Mouse (Mus musculus) MEL (cell line): ENCODE results near the gene Triobp. TPM values are rescaled to one million over a fixed set of nuclear protein-coding genes. Genes with fewer than 3 reads are reported as not detected.

Source experiments
- DNase-seq: peaks from one replicate; pipeline ENCODE4 v3.0.0; 2011; ENCODE audit warnings: low read depth, low spot score
- H3K27ac ChIP-seq: 2 replicates; pipeline ENCODE4 v1.5.1; 2012; ENCODE audit warnings: low read depth, mild to moderate bottlenecking, control low read depth, low read length, moderate library complexity; ENCODE audit not compliant: control insufficient read depth
- H3K27me3 ChIP-seq, 2 experiments: fragments of 150-350 bp in 1 of 2; sonication (generic) in 1 of 2; 2 replicates each; pipeline ENCODE4 v1.6.1; 2012; ENCODE audit warnings: low read length in 2 of 2, mild to moderate bottlenecking in 2 of 2, improper control_type of control experiment in 1 of 2, moderate library complexity in 1 of 2; ENCODE audit not compliant: insufficient read depth in 2 of 2, control insufficient read depth in 1 of 2
- H3K36me3 ChIP-seq, 2 experiments: 2 replicates each; pipeline ENCODE4 v1.6.1; 2012 to 2014; ENCODE audit warnings: low read length in 2 of 2, improper control_type of control experiment in 1 of 2, inconsistent platforms in 1 of 2, mild to moderate bottlenecking in 1 of 2; ENCODE audit not compliant: insufficient read depth in 2 of 2, control insufficient read depth in 1 of 2
- H3K4me1 ChIP-seq, 2 experiments: fragments of 150-350 bp in 1 of 2; sonication (generic) in 1 of 2; 2 replicates each; pipeline ENCODE4 v1.6.1; 2012; ENCODE audit warnings: low read length in 2 of 2, improper control_type of control experiment in 1 of 2, mild to moderate bottlenecking in 1 of 2; ENCODE audit not compliant: insufficient read depth in 2 of 2, control insufficient read depth in 1 of 2
- H3K4me3 ChIP-seq, 2 experiments: fragments of 150-350 bp in 1 of 2; sonication (generic) in 1 of 2; 2 replicates each; pipeline ENCODE4 v1.5.1; 2012; ENCODE audit warnings: low read depth in 2 of 2, low read length in 2 of 2, mild to moderate bottlenecking in 2 of 2, moderate library complexity in 2 of 2, control low read depth in 1 of 2, improper control_type of control experiment in 1 of 2; ENCODE audit not compliant: control insufficient read depth in 1 of 2, insufficient read depth in 1 of 2
- H3K79me2 ChIP-seq: 2 replicates; pipeline ENCODE4 v1.6.1; 2012; ENCODE audit warnings: mild to moderate bottlenecking, low read length, moderate library complexity; ENCODE audit not compliant: control insufficient read depth, poor library complexity, insufficient read depth
- H3K9ac ChIP-seq: 2 replicates; pipeline ENCODE4 v1.6.1; 2012; ENCODE audit warnings: low read depth, mild to moderate bottlenecking, control low read depth, low read length, moderate library complexity; ENCODE audit not compliant: control insufficient read depth, poor library complexity, severe bottlenecking
- H3K9me3 ChIP-seq: fragments of 150-350 bp; sonication (generic); replicated peaks from 2 replicates; pipeline ENCODE4 v1.6.1; 2012; ENCODE audit warnings: mild to moderate bottlenecking, low read length, improper control_type of control experiment, moderate library complexity; ENCODE audit not compliant: insufficient read depth
- BHLHE40 ChIP-seq: IDR thresholded peaks from 2 replicates; pipeline ENCODE4 v1.6.1; 2012; ENCODE audit warnings: low read depth, mild to moderate bottlenecking, inconsistent platforms, low read length, improper control_type of control experiment, borderline replicate concordance
- E2F4 ChIP-seq: IDR thresholded peaks from 2 replicates; pipeline ENCODE4 v1.6.1; 2011; ENCODE audit warnings: low read depth, low read length, improper control_type of control experiment, borderline replicate concordance
- EP300 ChIP-seq, 2 experiments: IDR thresholded peaks; 2 replicates each; pipeline ENCODE4 v1.6.1; 2011; ENCODE audit warnings: improper control_type of control experiment in 2 of 2, low read length in 2 of 2, low read depth in 1 of 2, mild to moderate bottlenecking in 1 of 2
- ETS1 ChIP-seq: IDR thresholded peaks from 2 replicates; pipeline ENCODE4 v1.6.1; 2012; ENCODE audit warnings: low read depth, mild to moderate bottlenecking, inconsistent platforms, low read length, improper control_type of control experiment, moderate library complexity
- GABPA ChIP-seq: IDR thresholded peaks from 2 replicates; pipeline ENCODE4 v1.6.1; 2012; ENCODE audit warnings: low read depth, mild to moderate bottlenecking, inconsistent platforms, low read length, improper control_type of control experiment, moderate library complexity
- GATA1 ChIP-seq: IDR thresholded peaks from 2 replicates; pipeline ENCODE4 v1.6.1; 2011; ENCODE audit warnings: low read depth, low read length, improper control_type of control experiment
- HCFC1 ChIP-seq: IDR thresholded peaks from 2 replicates; pipeline ENCODE4 v1.6.1; 2012; ENCODE audit warnings: low read depth, mild to moderate bottlenecking, inconsistent platforms, low read length, improper control_type of control experiment, moderate library complexity
- JUND ChIP-seq: IDR thresholded peaks from 2 replicates; pipeline ENCODE4 v1.6.1; 2011; ENCODE audit warnings: low read depth, mild to moderate bottlenecking, improper control_type of control experiment, low read length
- KAT2A ChIP-seq: conservative IDR thresholded peaks from 2 replicates; pipeline ENCODE4 v1.6.1; 2012; ENCODE audit warnings: low read depth, low read length, improper control_type of control experiment, inconsistent platforms
- MAFK ChIP-seq: IDR thresholded peaks from 2 replicates; pipeline ENCODE4 v1.6.1; 2011; ENCODE audit warnings: low read depth, mild to moderate bottlenecking, low read length, improper control_type of control experiment, borderline replicate concordance
- MAX ChIP-seq: IDR thresholded peaks from 2 replicates; pipeline ENCODE4 v1.6.1; 2011; ENCODE audit warnings: low read length, improper control_type of control experiment
- MAZ ChIP-seq: IDR thresholded peaks from 2 replicates; pipeline ENCODE4 v1.6.1; 2012; ENCODE audit warnings: low read depth, mild to moderate bottlenecking, inconsistent platforms, low read length, improper control_type of control experiment
- MXI1 ChIP-seq: IDR thresholded peaks from 2 replicates; pipeline ENCODE4 v1.6.1; 2011; ENCODE audit warnings: mild to moderate bottlenecking, low read depth, low read length, improper control_type of control experiment
- MYB ChIP-seq: IDR thresholded peaks from 2 replicates; pipeline ENCODE4 v1.6.1; 2011; ENCODE audit warnings: mild to moderate bottlenecking, low read depth, low read length, improper control_type of control experiment
- MYC ChIP-seq: IDR thresholded peaks from 2 replicates; pipeline ENCODE4 v1.6.1; 2011; ENCODE audit warnings: low read depth, mild to moderate bottlenecking, low read length, improper control_type of control experiment, moderate library complexity
- POLR2A ChIP-seq, 2 experiments: IDR thresholded peaks; 2 replicates each; pipeline ENCODE4 v1.6.1; 2011 to 2012; ENCODE audit warnings: low read length in 2 of 2, mild to moderate bottlenecking in 2 of 2, control low read depth in 1 of 2, improper control_type of control experiment in 1 of 2, low read depth in 1 of 2, moderate library complexity in 1 of 2; ENCODE audit not compliant: control insufficient read depth in 1 of 2, insufficient read depth in 1 of 2, poor library complexity in 1 of 2
- POLR2AphosphoS2 ChIP-seq: IDR thresholded peaks from 2 replicates; pipeline ENCODE4 v1.6.1; 2011; ENCODE audit warnings: low read length, improper control_type of control experiment
- POLR2AphosphoS5 ChIP-seq: IDR thresholded peaks from 2 replicates; pipeline ENCODE4 v1.6.1; 2012; ENCODE audit warnings: low read depth, borderline replicate concordance, mild to moderate bottlenecking, inconsistent platforms, low read length, moderate library complexity, mixed read lengths
- RAD21 ChIP-seq: IDR thresholded peaks from 2 replicates; pipeline ENCODE4 v1.6.1; 2011; ENCODE audit warnings: mild to moderate bottlenecking, low read depth, low read length, improper control_type of control experiment
- RCOR1 ChIP-seq: IDR thresholded peaks from 2 replicates; pipeline ENCODE4 v1.6.1; 2012; ENCODE audit warnings: low read depth, mild to moderate bottlenecking, inconsistent platforms, low read length, improper control_type of control experiment
- SMC3 ChIP-seq: IDR thresholded peaks from 2 replicates; pipeline ENCODE4 v1.6.1; 2011; ENCODE audit warnings: low read depth, low read length, improper control_type of control experiment
- TBP ChIP-seq: IDR thresholded peaks from 2 replicates; pipeline ENCODE4 v1.8.0; 2011; ENCODE audit warnings: low read depth, low read length, improper control_type of control experiment
- TCF12 ChIP-seq: IDR thresholded peaks from 2 replicates; pipeline ENCODE4 v1.6.1; 2014; ENCODE audit warnings: low read depth, mild to moderate bottlenecking, inconsistent platforms, low read length, improper control_type of control experiment, moderate library complexity
- USF1 ChIP-seq: IDR thresholded peaks from 2 replicates; pipeline ENCODE4 v1.6.1; 2014; ENCODE audit warnings: low read depth, mild to moderate bottlenecking, inconsistent platforms, low read length, improper control_type of control experiment, moderate library complexity
- USF2 ChIP-seq, 2 experiments: IDR thresholded peaks; 2 replicates each; pipeline ENCODE4 v1.6.1; 2011 to 2012; ENCODE audit warnings: improper control_type of control experiment in 2 of 2, low read length in 2 of 2, borderline replicate concordance in 1 of 2, inconsistent platforms in 1 of 2, low read depth in 1 of 2, mild to moderate bottlenecking in 1 of 2; ENCODE audit not compliant: insufficient read depth in 1 of 2
- ZC3H11A ChIP-seq: IDR thresholded peaks from 2 replicates; pipeline ENCODE4 v1.6.1; 2012; ENCODE audit warnings: low read depth, mild to moderate bottlenecking, inconsistent platforms, low read length, improper control_type of control experiment
- ZKSCAN1 ChIP-seq: IDR thresholded peaks from 2 replicates; pipeline ENCODE4 v1.6.1; 2012; ENCODE audit warnings: low read depth, mild to moderate bottlenecking, inconsistent platforms, low read length, improper control_type of control experiment, moderate library complexity
- ZMIZ1 ChIP-seq: IDR thresholded peaks from 2 replicates; pipeline ENCODE4 v1.6.1; 2012; ENCODE audit warnings: low read depth, mild to moderate bottlenecking, inconsistent platforms, low read length, improper control_type of control experiment, moderate library complexity
- ZNF384 ChIP-seq: IDR thresholded peaks from 2 replicates; pipeline ENCODE4 v1.6.1; 2012; ENCODE audit warnings: low read depth, mild to moderate bottlenecking, inconsistent platforms, low read length, improper control_type of control experiment
- polyA plus RNA-seq, 2 experiments: library from polyadenylated mRNA; stranded (reverse) in 1 of 2; unstranded in 1 of 2; fragments of >175 nt in 1 of 2; fragments of >200 nt in 1 of 2; gene quantifications; 2 replicates each; pipeline versions ENCODE4 v1.2.1 to v1.2.4; 2012; ENCODE audit warnings: low replicate concordance in 2 of 2, low read depth in 1 of 2; ENCODE audit not compliant: insufficient read length in 2 of 2, insufficient read depth in 1 of 2, missing spikeins in 1 of 2
- total RNA-seq: library from RNA; depleted of rRNA; stranded (reverse); fragments of 300-350 nt; gene quantifications from 2 replicates; pipeline ENCODE4 v1.2.3, GENCODE M21; 2012

Gene Triobp
- total and polyA plus RNA-seq, 3 experiments = 18.4 to 31.3 TPM; not detected in 1

GRCm38 (mm10) chr15:79037913-79038328, 90.4 kb downstream of the Triobp start (continued):
- TF ChIP-seq MYB (no peak), RAD21 (peak; percentile 44), TBP (no peak), MAX (no peak), POLR2AphosphoS2 (no peak), SMC3 (peak; percentile 72), POLR2AphosphoS5 (no peak), MAZ (no peak), ZC3H11A (peak; percentile 45; the same call in 1 of the 2 replicates), E2F4 (no peak), GABPA (no peak), MAFK (peak; percentile 95), BHLHE40 (no peak), POLR2A (IDR thresholded peaks at IDR 0.05; ENCODE audit: control insufficient read depth in 1 of 2, insufficient read depth in 1 of 2, low read depth in 1 of 2, low read length in 2 of 2, poor library complexity in 1 of 2) (no peak; a peak in 1 of 4 replicates), GATA1 (peak; percentile 10; the same call in 1 of the 2 replicates), ZNF384 (no peak; the same call in 1 of the 2 replicates)

GRCm38 (mm10) chr15:79038331-79038730, 90.8 kb downstream of the Triobp start:
- Histone ChIP-seq H3K4me1 (peaks cover 0 to 12% of the 10 kb centered on the region in 2 experiments; a peak in 2 of 4 replicates), H3K36me3 (no peaks in the 10 kb centered on the region), H3K27me3 (no peaks in the 10 kb centered on the region), H3K4me3 (peak overlapping the region; percentile 40 to 53), H3K9me3 (no peaks in the 10 kb centered on the region), H3K79me2 (no peaks in the 10 kb centered on the region; the same call in 1 of the 2 replicates), H3K9ac (peak overlapping the region; percentile 60), H3K27ac (peak overlapping the region; percentile 53)
- TF ChIP-seq POLR2AphosphoS2 = no peak; the same call in 1 of the 2 replicates
- TF ChIP-seq ZC3H11A = no peak
- TF ChIP-seq ETS1 = no peak
- 0 out of 2 replicates have a peak, but pooled peaks have one; percentile 30 for TF ChIP-seq MYC
- no peak for TF ChIP-seq TCF12
- 0 out of 2 replicates have a peak, but pooled peaks have one; percentile 1 for TF ChIP-seq USF1
- no peak for DNase-seq

- H3K36me3 ChIP-seq = no peaks in the 10 kb centered on the region
- no peaks in the 10 kb centered on the region for H3K9me3 ChIP-seq
- H3K27me3 ChIP-seq = no peaks in the 10 kb centered on the region
- no peak overlapping the region for H3K9ac ChIP-seq
- H3K4me1 ChIP-seq = peaks cover 0 to 12% of the 10 kb centered on the region in 2 experiments; a peak in 2 of 4 replicates
- H3K79me2 ChIP-seq = no peaks in the 10 kb centered on the region; the same call in 1 of the 2 replicates
- peak overlapping the region in 1 of 2 experiments; percentile 53; a peak in 1 of 4 replicates for H3K4me3 ChIP-seq
- peak; percentile 92 for DNase-seq
- no peak overlapping the region for H3K27ac ChIP-seq
- TF ChIP-seq ZKSCAN1 = no peak
- TF ChIP-seq KAT2A = no peak
- no peak for TF ChIP-seq ZMIZ1
- no peak for TF ChIP-seq MYB
- TF ChIP-seq MXI1 = peak; percentile 78
- TF ChIP-seq USF2 (IDR thresholded peaks at IDR 0.05; ENCODE audit: borderline replicate concordance in 1 of 2, insufficient read depth in 1 of 2, low read depth in 1 of 2, low read length in 2 of 2) = no peak
- no peak for TF ChIP-seq MYC
- TF ChIP-seq JUND = no peak
- peak; percentile 49; the same call in 1 of the 2 replicates for TF ChIP-seq MAX
- peak; percentile 15; the same call in 1 of the 2 replicates for TF ChIP-seq RCOR1
- TF ChIP-seq EP300 (IDR thresholded peaks at IDR 0.05; ENCODE audit: low read depth in 1 of 2, low read length in 2 of 2) = no peak
- 0 out of 2 replicates have a peak, but pooled peaks have one; percentile 16 for TF ChIP-seq ZNF384
- no peak; the same call in 1 of the 2 replicates for TF ChIP-seq BHLHE40
- TF ChIP-seq ZC3H11A = peak; percentile 73
- TF ChIP-seq HCFC1 = peak; percentile 65; the same call in 1 of the 2 replicates
- TF ChIP-seq SMC3 = peak; percentile 80
Measured at GRCm38 (mm10) chr15:79038853-79039252, 91.3 kb downstream of the Triobp start.
